Mouse (Mus musculus) lung, postnatal 0 days (tissue): Measurements from ENCODE around the gene 2310034G01Rik. TPM values are rescaled to one million over a fixed set of nuclear protein-coding genes. Genes with fewer than 3 reads are reported as not detected.

Experiments used
- ATAC-seq: fragments of 200-750 bp; cut with Nextera tagmentation; 2 replicates; pipeline ENCODE4 v1.8.0; 2017; ENCODE audit warnings: moderate library complexity
- DNase-seq: peaks from one replicate; pipeline ENCODE4 v3.0.0-alpha.2; 2016; ENCODE audit warnings: low spot score
- H3K27ac ChIP-seq: fragments of 300-500 bp; sonication (generic); 2 replicates; pipeline ENCODE4 v1.5.1; 2014; ENCODE audit warnings: antibody characterized with exemption, mild to moderate bottlenecking, low read length, mixed read lengths
- H3K27me3 ChIP-seq: fragments of 300-500 bp; sonication (generic); replicated peaks from 2 replicates; pipeline ENCODE4 v1.6.1; 2014; ENCODE audit warnings: low read length, mixed read lengths; ENCODE audit not compliant: insufficient read depth
- H3K36me3 ChIP-seq: fragments of 300-500 bp; sonication (generic); 2 replicates; pipeline ENCODE4 v1.6.1; 2014; ENCODE audit warnings: low read length, mixed read lengths; ENCODE audit not compliant: insufficient read depth
- H3K4me1 ChIP-seq: fragments of 300-500 bp; sonication (generic); 2 replicates; pipeline ENCODE4 v1.6.1; 2014; ENCODE audit warnings: antibody characterized with exemption, low read depth, low read length, mixed read lengths; ENCODE audit not compliant: insufficient read depth
- H3K4me2 ChIP-seq: fragments of 300-500 bp; sonication (generic); replicated peaks from 2 replicates; pipeline ENCODE4 v1.6.1; 2014; ENCODE audit warnings: low read depth, mild to moderate bottlenecking, low read length, moderate library complexity, mixed read lengths
- H3K4me3 ChIP-seq: fragments of 300-500 bp; sonication (generic); 2 replicates; pipeline ENCODE4 v1.5.1; 2014; ENCODE audit warnings: low read depth, low read length
- H3K9ac ChIP-seq: fragments of 300-500 bp; sonication (generic); replicated peaks from 2 replicates; pipeline ENCODE4 v1.6.1; 2014; ENCODE audit warnings: low read depth, mild to moderate bottlenecking
- H3K9me3 ChIP-seq: fragments of 300-500 bp; sonication (generic); 2 replicates; pipeline ENCODE4 v1.6.1; 2016; ENCODE audit warnings: low read length, mixed read lengths
- CTCF ChIP-seq: IDR thresholded peaks from 2 replicates; pipeline ENCODE4 v1.5.1; 2016; ENCODE audit warnings: antibody characterized with exemption, mild to moderate bottlenecking
- EP300 ChIP-seq: IDR thresholded peaks from 2 replicates; pipeline ENCODE4 v1.6.1; 2016; ENCODE audit warnings: antibody characterized with exemption, mild to moderate bottlenecking, control low read depth
- WGBS: fragments of 180-500 bp; shearing (Covaris S2); extraction: QIAGEN DNeasy Blood & Tissue Kit; methylation state at CpG from one replicate; pipeline ENCODE4 v1.1.7; 2014; 5-methylcytosine and 5-hydroxymethylcytosine counted together
- polyA plus RNA-seq: library from polyadenylated mRNA; unstranded; fragments of >200 nt; fragmentation: Nextera tagmentation; extraction: Ambion mirVana; gene quantifications from 2 replicates; pipeline ENCODE4 v1.2.1, GENCODE M21; 2015

2310034G01Rik gene
- polyA plus RNA-seq, 1 experiment from 2014 or later: 5.0 TPM

- Histone ChIP-seq H3K36me3 (no peaks in the 10 kb centered on the region), H3K4me3 (peak within 1 kb of the TSS; percentile 65), H3K27me3 (no peaks in the 10 kb centered on the region), H3K4me1 (peaks cover 13% of the 10 kb centered on the region), H3K9me3 (no peaks in the 10 kb centered on the region), H3K9ac (peak within 1 kb of the TSS; percentile 57), H3K4me2 (peak within 1 kb of the TSS; percentile 72), H3K27ac (peak within 1 kb of the TSS; percentile 79)
- DNase-seq (peak; percentile 96), ATAC-seq (peak; percentile 90)
- TF ChIP-seq CTCF (peak; percentile 73), EP300 (peak; percentile 66; the same call in 1 of the 2 replicates)
- under 1% methylated on average over 30 of the region's 31 CpGs for WGBS
These were observed 11.7 kb downstream of the 2310034G01Rik start, which contains the start of gene Cuedc2 for GRCm38 (mm10) chr19:46338331-46338936. TSS of gene Cuedc2 (minus strand) at chr19:46338702.

- Histone ChIP-seq H3K27ac (0 out of 2 replicates have a peak overlapping the region, but pooled peaks have one; percentile 7), H3K4me2 (peak overlapping the region; percentile 72), H3K4me3 (peak overlapping the region; percentile 65), H3K9me3 (no peaks in the 10 kb centered on the region), H3K36me3 (no peaks in the 10 kb centered on the region), H3K9ac (peak overlapping the region; percentile 57), H3K27me3 (no peaks in the 10 kb centered on the region), H3K4me1 (peaks cover 13% of the 10 kb centered on the region)
- 31% methylated on average over 15 of the region's 15 CpGs for WGBS
- no peak for ATAC-seq
- no peak for DNase-seq
- TF ChIP-seq CTCF (no peak), EP300 (no peak)
These were observed 12.3 kb downstream of the 2310034G01Rik start for GRCm38 (mm10) chr19:46337719-46338330.

GRCm38 (mm10) chr19:46333906-46334305 lies 16.2 kb downstream of the 2310034G01Rik start:
- Histone ChIP-seq H3K27ac (no peak overlapping the region), H3K4me2 (no peak overlapping the region), H3K4me1 (peaks cover 11% of the 10 kb centered on the region), H3K27me3 (no peaks in the 10 kb centered on the region), H3K9ac (no peak overlapping the region), H3K4me3 (no peak overlapping the region), H3K36me3 (0 out of 2 replicates have a peak, but pooled peaks cover 3% of the 10 kb centered on the region), H3K9me3 (no peaks in the 10 kb centered on the region)
- DNase-seq (no peak), ATAC-seq (no peak)
- WGBS: 84% methylated on average over 3 of the region's 3 CpGs
- TF ChIP-seq EP300 (no peak), CTCF (no peak)

- peaks cover 10% of the 10 kb centered on the region for H3K4me1 ChIP-seq
- H3K4me3 ChIP-seq: no peak overlapping the region
- H3K9ac ChIP-seq: no peak overlapping the region
- WGBS: 56% methylated on average over 7 of the region's 7 CpGs
- no peak overlapping the region for H3K4me2 ChIP-seq
- ATAC-seq: no peak
- H3K9me3 ChIP-seq: no peaks in the 10 kb centered on the region
- no peaks in the 10 kb centered on the region for H3K27me3 ChIP-seq
- TF ChIP-seq EP300 (no peak), CTCF (no peak)
- no peak for DNase-seq
- H3K36me3 ChIP-seq: 0 out of 2 replicates have a peak, but pooled peaks cover 3% of the 10 kb centered on the region
- no peak overlapping the region for H3K27ac ChIP-seq
These were observed 17.3 kb downstream of the 2310034G01Rik start for GRCm38 (mm10) chr19:46332721-46333339.

- no peak for ATAC-seq
- TF ChIP-seq CTCF (no peak), EP300 (no peak)
- H3K27ac ChIP-seq: no peak overlapping the region
- H3K9ac ChIP-seq: no peak overlapping the region
- no peak overlapping the region for H3K4me3 ChIP-seq
- WGBS: 76% methylated on average over 3 of the region's 3 CpGs
- H3K9me3 ChIP-seq: no peaks in the 10 kb centered on the region
- H3K4me1 ChIP-seq: peaks cover 16% of the 10 kb centered on the region
- H3K36me3 ChIP-seq: 0 out of 2 replicates have a peak, but pooled peaks cover 3% of the 10 kb centered on the region
- 0 out of 2 replicates have a peak, but pooled peaks cover 1% of the 10 kb centered on the region for H3K27me3 ChIP-seq
- no peak overlapping the region for H3K4me2 ChIP-seq
- no peak for DNase-seq
These were observed 18.2 kb downstream of the 2310034G01Rik start for GRCm38 (mm10) chr19:46331936-46332335.

- ATAC-seq: no peak
- Histone ChIP-seq H3K27me3 (0 out of 2 replicates have a peak, but pooled peaks cover 8% of the 10 kb centered on the region), H3K9ac (no peak overlapping the region), H3K27ac (no peak overlapping the region), H3K4me3 (no peak overlapping the region), H3K4me1 (peaks cover 20% of the 10 kb centered on the region), H3K36me3 (0 out of 2 replicates have a peak, but pooled peaks cover 3% of the 10 kb centered on the region), H3K4me2 (no peak overlapping the region), H3K9me3 (no peaks in the 10 kb centered on the region)
- WGBS: 96% methylated on average over 14 of the region's 14 CpGs
- TF ChIP-seq CTCF (no peak), EP300 (no peak)
- no peak for DNase-seq
These were observed 18.8 kb downstream of the 2310034G01Rik start for GRCm38 (mm10) chr19:46331326-46331725.
